Mouse (Mus musculus) embryonic facial prominence, embryonic 14.5 days (tissue): ENCODE measurements at regions not wholly inside any gene's neighbourhood (a gene's known extent, or its start where the extent isn't known, plus 50 kb on each side); places are given as distances from the start of the nearest gene placed in this dataset.
A peak's percentile ranks its signal among the peaks of the same experiment; 100 is the strongest.

ENCODE experiments used
- ATAC-seq: fragments of 200-750 bp; cut with Nextera tagmentation; 2 replicates; pipeline ENCODE4 v1.8.0; 2017; ENCODE audit warnings: low read depth, moderate number of reproducible peaks, moderate TSS enrichment
- DNase-seq: peaks from one replicate; pipeline ENCODE4 v3.0.0-alpha.2; 2015; ENCODE audit warnings: low spot score
- H3K27ac ChIP-seq: fragments of 300-500 bp; sonication (generic); replicated peaks from 2 replicates; pipeline ENCODE4 v1.5.1; 2014; ENCODE audit warnings: low read depth, mild to moderate bottlenecking, low read length, moderate library complexity
- H3K27me3 ChIP-seq: fragments of 300-500 bp; sonication (generic); replicated peaks from 2 replicates; pipeline ENCODE4 v1.6.1; 2014; ENCODE audit warnings: low read length; ENCODE audit not compliant: control insufficient read depth, insufficient read depth
- H3K36me3 ChIP-seq: fragments of 300-500 bp; sonication (generic); 2 replicates; pipeline ENCODE4 v1.6.1; 2014; ENCODE audit warnings: low read length, mixed read lengths; ENCODE audit not compliant: control insufficient read depth, insufficient read depth
- H3K4me1 ChIP-seq: fragments of 300-500 bp; sonication (generic); 2 replicates; pipeline ENCODE4 v1.6.1; 2014; ENCODE audit warnings: antibody characterized with exemption, low read length; ENCODE audit not compliant: control insufficient read depth, insufficient read depth
- H3K4me2 ChIP-seq: fragments of 300-500 bp; sonication (generic); 2 replicates; pipeline ENCODE4 v1.6.1; 2014; ENCODE audit warnings: low read depth, mild to moderate bottlenecking, low read length, moderate library complexity, mixed read lengths
- H3K4me3 ChIP-seq: fragments of 300-500 bp; sonication (generic); 2 replicates; pipeline ENCODE4 v1.5.1; 2014; ENCODE audit warnings: low read depth, mild to moderate bottlenecking, low read length
- H3K9ac ChIP-seq: fragments of 300-500 bp; sonication (generic); 2 replicates; pipeline ENCODE4 v1.6.1; 2014; ENCODE audit warnings: low read depth, mild to moderate bottlenecking, low read length, moderate library complexity, mixed read lengths
- H3K9me3 ChIP-seq: fragments of 300-500 bp; sonication (generic); 2 replicates; pipeline ENCODE4 v1.6.1; 2016; ENCODE audit warnings: low read length; ENCODE audit not compliant: control insufficient read depth
- WGBS: fragments of 180-500 bp; shearing (Covaris S2); extraction: QIAGEN DNeasy Blood & Tissue Kit; methylation state at CpG from one replicate; pipeline ENCODE4 v1.1.7; 2014; 5-methylcytosine and 5-hydroxymethylcytosine counted together

- no peaks in the 10 kb centered on the region for H3K4me1 ChIP-seq
- WGBS = 80% methylated on average over 5 of the region's 5 CpGs
Observed at GRCm38 (mm10) chr16:72085181-72085580, 222.9 kb upstream of the Robo1 start.

GRCm38 (mm10) chr16:72088053-72088452, 220.1 kb upstream of the Robo1 start:
- WGBS = 44% methylated on average over 4 of the region's 4 CpGs
- Histone ChIP-seq H3K4me1 (no peaks in the 10 kb centered on the region), H3K27ac (no peak overlapping the region), H3K9me3 (peaks cover 7% of the 10 kb centered on the region; the same call in 1 of the 2 replicates), H3K27me3 (no peaks in the 10 kb centered on the region), H3K4me3 (no peak overlapping the region), H3K9ac (no peak overlapping the region), H3K4me2 (no peak overlapping the region), H3K36me3 (no peaks in the 10 kb centered on the region)
- ATAC-seq = no peak
- peak; percentile 48 for DNase-seq

More at GRCm38 (mm10) chr16:72085181-72085580, 222.9 kb upstream of the Robo1 start:
- Histone ChIP-seq H3K27ac (no peak overlapping the region), H3K4me2 (no peak overlapping the region), H3K4me3 (no peak overlapping the region), H3K9me3 (no peaks in the 10 kb centered on the region), H3K27me3 (no peaks in the 10 kb centered on the region), H3K36me3 (no peaks in the 10 kb centered on the region), H3K9ac (no peak overlapping the region)
- ATAC-seq (no peak), DNase-seq (no peak)

GRCm38 (mm10) chr16:72088916-72089315, 219.2 kb upstream of the Robo1 start:
- Histone ChIP-seq H3K27me3 (no peaks in the 10 kb centered on the region), H3K4me2 (no peak overlapping the region), H3K4me1 (no peaks in the 10 kb centered on the region), H3K27ac (no peak overlapping the region), H3K36me3 (no peaks in the 10 kb centered on the region), H3K4me3 (no peak overlapping the region), H3K9ac (no peak overlapping the region), H3K9me3 (peaks cover 7% of the 10 kb centered on the region; the same call in 1 of the 2 replicates)
- no peak for DNase-seq
- ATAC-seq = no peak
- 85% methylated on average over 6 of the region's 6 CpGs for WGBS
